Comparison of ENCODE assay signal across 8 mouse cellular contexts in the genomic region with DNA sequence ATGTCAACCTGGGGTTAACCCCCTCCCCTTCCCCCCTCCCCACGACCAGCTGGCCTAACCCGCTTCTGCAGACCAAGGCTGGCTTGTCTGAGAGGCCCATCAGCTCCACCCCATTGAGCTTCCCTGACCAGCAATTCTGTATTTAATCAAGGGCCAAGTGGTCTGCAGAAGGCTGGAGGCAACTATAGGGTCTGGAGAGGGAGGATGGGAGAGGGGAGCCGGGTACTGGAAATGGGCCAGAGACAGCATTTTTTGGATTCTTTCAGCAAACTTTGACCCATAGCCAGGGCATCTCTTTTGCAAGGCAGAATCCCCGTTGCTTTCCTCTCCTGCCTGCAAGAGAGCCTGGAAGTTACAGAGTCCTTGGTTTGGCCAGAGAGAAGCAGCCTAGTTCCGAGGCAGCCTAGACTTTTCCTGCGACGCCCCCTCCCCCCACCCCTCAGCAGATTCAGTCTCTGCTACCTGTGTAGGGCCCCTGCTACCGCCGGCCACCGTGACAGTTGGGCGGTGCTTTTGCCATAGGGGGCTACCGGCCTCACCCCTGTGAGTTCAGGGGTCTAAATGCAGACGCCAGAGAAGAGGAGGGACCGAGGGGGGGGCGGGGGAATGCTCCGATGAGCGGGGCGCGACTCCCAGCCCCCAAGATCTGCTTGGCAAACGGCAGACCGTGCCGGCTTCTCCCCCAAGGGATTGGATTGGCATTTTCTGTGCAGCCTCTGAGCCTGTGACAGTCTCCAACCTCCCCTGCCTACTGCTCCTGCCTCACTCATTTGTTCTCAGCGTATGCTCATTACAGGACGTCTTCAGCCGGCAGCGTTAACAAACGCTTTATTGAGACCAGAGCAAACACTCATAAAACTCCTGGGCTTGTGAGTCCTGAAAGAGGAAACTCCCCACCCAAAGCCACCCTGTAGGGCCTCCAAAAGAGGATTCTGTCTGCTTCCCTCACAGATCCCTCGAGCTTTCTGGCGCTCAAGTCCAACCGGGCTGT. TPM values are rescaled to one million over a fixed set of nuclear protein-coding genes. Genes with fewer than 3 reads are reported as not detected.
DNase-seq lines count a peak whose midpoint lies in the region; ATAC-seq lines count a peak whose summit lies in the region.

No protein-coding gene starts in this region.

- peak overlapping the region; percentile 35 for H3K4me3 ChIP-seq in embryonic facial prominence, embryonic 15.5 days (replicated peaks)
- H3K4me3 ChIP-seq in limb, embryonic 11.5 days (ENCODE audit: low read depth, low read length): peak overlapping the region; percentile 21
- peak overlapping the region; percentile 25 for H3K4me3 ChIP-seq in neural tube, embryonic 15.5 days (replicated peaks)

- H3K9me3 ChIP-seq in embryonic facial prominence, embryonic 15.5 days (replicated peaks): no peaks in the 10 kb centered on the region
- no peaks in the 10 kb centered on the region for H3K9me3 ChIP-seq in limb, embryonic 11.5 days (ENCODE audit: control insufficient read depth, low read length)
- no peaks in the 10 kb centered on the region for H3K9me3 ChIP-seq in neural tube, embryonic 15.5 days (replicated peaks)

- H3K36me3 ChIP-seq in embryonic facial prominence, embryonic 15.5 days: no peaks in the 10 kb centered on the region
- H3K36me3 ChIP-seq in limb, embryonic 11.5 days (ENCODE audit: control insufficient read depth, insufficient read depth, low read length): no peaks in the 10 kb centered on the region
- no peaks in the 10 kb centered on the region for H3K36me3 ChIP-seq in neural tube, embryonic 15.5 days

- ATAC-seq in embryonic facial prominence, embryonic 15.5 days (ENCODE audit: insufficient number of reproducible peaks, low FRiP score, low TSS enrichment, low read depth): peak; percentile 17; the same call in 1 of the 2 replicates
- peak; percentile 40; the same call in 1 of the 2 replicates for ATAC-seq in limb, embryonic 11.5 days (ENCODE audit: insufficient number of reproducible peaks, low FRiP score, low TSS enrichment, low read depth)
- ATAC-seq in neural tube, embryonic 15.5 days (ENCODE audit: low FRiP score): 0 out of 2 replicates have a peak, but pooled peaks have one; percentile 39
- no peak for ATAC-seq in erythroid progenitor cell, adult 5-6 weeks (replicated peaks; ENCODE audit: low FRiP score, poor library complexity, severe bottlenecking)

- peaks cover 57% of the 10 kb centered on the region for H3K4me1 ChIP-seq in embryonic facial prominence, embryonic 15.5 days
- H3K4me1 ChIP-seq in limb, embryonic 11.5 days (ENCODE audit: control insufficient read depth, insufficient read depth, low read length): peaks cover 48% of the 10 kb centered on the region
- H3K4me1 ChIP-seq in neural tube, embryonic 15.5 days: peaks cover 48% of the 10 kb centered on the region

- peaks cover 32% of the 10 kb centered on the region for H3K27me3 ChIP-seq in embryonic facial prominence, embryonic 15.5 days
- H3K27me3 ChIP-seq in limb, embryonic 11.5 days (ENCODE audit: control insufficient read depth, insufficient read depth, low read length): peaks cover 25% of the 10 kb centered on the region
- peaks cover 56% of the 10 kb centered on the region for H3K27me3 ChIP-seq in neural tube, embryonic 15.5 days (replicated peaks)

- peak; percentile 29 for DNase-seq in kidney, postnatal 10 days
- DNase-seq in kidney, adult 9 months: no peak
- DNase-seq in limb, embryonic 11.5 days (ENCODE audit: low spot score): peak; percentile 71
- DNase-seq in spleen, adult 12 weeks (ENCODE audit: low spot score): no peak
- no peak for DNase-seq in lung, postnatal 36 days

- no peak overlapping the region for H3K9ac ChIP-seq in embryonic facial prominence, embryonic 15.5 days
- H3K9ac ChIP-seq in limb, embryonic 11.5 days (ENCODE audit: low read length): peak overlapping the region; percentile 35
- peak overlapping the region; percentile 15; the same call in 1 of the 2 replicates for H3K9ac ChIP-seq in neural tube, embryonic 15.5 days (replicated peaks)

- peak overlapping the region; percentile 56 for H3K27ac ChIP-seq in embryonic facial prominence, embryonic 15.5 days (replicated peaks)
- H3K27ac ChIP-seq in limb, embryonic 11.5 days (replicated peaks; ENCODE audit: low read depth, low read length): peak overlapping the region; percentile 48
- no peak overlapping the region; the same call in 1 of the 2 replicates for H3K27ac ChIP-seq in neural tube, embryonic 15.5 days (replicated peaks)

- H3K4me2 ChIP-seq in embryonic facial prominence, embryonic 15.5 days (replicated peaks): peak overlapping the region; percentile 64
- peak overlapping the region; percentile 80 for H3K4me2 ChIP-seq in limb, embryonic 11.5 days (ENCODE audit: low read depth, severe bottlenecking)
- H3K4me2 ChIP-seq in neural tube, embryonic 15.5 days: peak overlapping the region; percentile 63

- 2% methylated on average over 30 of the region's 30 CpGs for WGBS in embryonic facial prominence, embryonic 15.5 days
- WGBS in limb, embryonic 11.5 days: under 1% methylated on average over 30 of the region's 30 CpGs
- WGBS in neural tube, embryonic 15.5 days: under 1% methylated on average over 30 of the region's 30 CpGs

RNA-seq across cellular contexts. Expression of a gene that starts 2.9 kb away (rescaled TPM):
- polyA plus RNA-seq in embryonic facial prominence, embryonic 15.5 days (2015; fragmentation: Nextera tagmentation; extraction: Ambion mirVana): 710 and 761 TPM in 2 replicates
- 95.6 and 121 TPM in 2 replicates for polyA plus RNA-seq in limb, embryonic 11.5 days (2014; fragmentation: Nextera tagmentation; extraction: Ambion mirVana)
- 96.8 and 132 TPM in 2 replicates for polyA plus RNA-seq in neural tube, embryonic 15.5 days (2015; fragmentation: Nextera tagmentation; extraction: Ambion mirVana)
- not detected in 2 replicates for total RNA-seq in erythroid progenitor cell, adult 5-6 weeks (2015; ENCODE audit: low replicate concordance)
- not detected in 2 replicates for total RNA-seq in erythroid progenitor cell, adult 5-6 weeks (2017; ENCODE audit: low replicate concordance)

Comparison
In these comparisons a context has a peak if more than half of its experiments do, and no peak if none do; other contexts are left out.
1. DNase-seq: peak in kidney, postnatal 10 days (single experiment) and limb, embryonic 11.5 days (single experiment); none in kidney, adult 9 months (single experiment), spleen, adult 12 weeks (single experiment) and lung, postnatal 36 days (single experiment).
2. Peak in every context shown above with its lines, with median percentiles within 50 percentile points of each other: H3K4me2 ChIP-seq and H3K4me3 ChIP-seq.